Mouse (Mus musculus) cerebellum, adult 11 months (tissue): ENCODE measurements around the gene Hip1.
"Not testable (repeated sequence)": the region's sequence is repeated elsewhere in the genome, so short reads cannot be mapped to it uniquely, and the experiment has no call there.

Experiments
- DNase-seq: peaks from one replicate; pipeline ENCODE4 v3.0.0; 2022

The Hip1 gene

DNA sequence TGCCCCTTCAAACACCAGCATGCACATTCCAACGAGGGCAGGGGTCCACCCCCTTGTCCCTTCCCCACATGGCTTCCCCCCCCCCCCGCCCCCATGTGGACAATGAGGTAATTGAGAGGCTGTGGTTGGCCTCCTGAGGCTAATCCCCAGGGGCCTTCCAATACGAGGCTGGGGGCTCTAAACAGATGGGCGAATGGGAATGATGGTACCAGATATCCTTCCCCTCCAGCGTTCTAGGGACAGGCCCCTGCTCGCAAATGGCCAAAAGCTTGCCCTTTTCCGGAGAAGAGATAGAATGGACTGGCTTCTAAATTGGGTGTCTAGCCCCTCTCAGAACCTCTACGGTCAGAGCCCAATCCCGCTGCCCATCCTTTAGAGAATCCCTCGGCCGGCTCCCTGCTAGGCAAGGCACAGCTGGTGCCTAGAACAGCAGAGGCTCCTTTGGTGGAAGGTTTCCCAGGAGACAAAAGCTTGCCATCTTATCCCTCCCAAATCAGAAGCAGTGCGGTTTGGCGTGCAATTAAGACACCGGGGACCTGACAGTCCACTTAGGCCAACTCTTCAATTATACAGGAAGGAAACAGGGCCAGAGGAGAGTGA, 55.1 kb downstream of the Hip1 start:
- no peak for DNase-seq

GRCm38 (mm10) chr5:135488881-135489694, 55.8 kb downstream of the Hip1 start:
- peak; percentile 33 for DNase-seq

- DNase-seq, result no peak
Observed at GRCm38 (mm10) chr5:135488222-135488880, 56.6 kb downstream of the Hip1 start.

- DNase-seq, result no peak
Observed at GRCm38 (mm10) chr5:135485289-135485688, 59.6 kb downstream of the Hip1 start.

GRCm38 (mm10) chr5:135483865-135484264, 61.1 kb downstream of the Hip1 start:
- not testable (repeated sequence) for DNase-seq

DNA sequence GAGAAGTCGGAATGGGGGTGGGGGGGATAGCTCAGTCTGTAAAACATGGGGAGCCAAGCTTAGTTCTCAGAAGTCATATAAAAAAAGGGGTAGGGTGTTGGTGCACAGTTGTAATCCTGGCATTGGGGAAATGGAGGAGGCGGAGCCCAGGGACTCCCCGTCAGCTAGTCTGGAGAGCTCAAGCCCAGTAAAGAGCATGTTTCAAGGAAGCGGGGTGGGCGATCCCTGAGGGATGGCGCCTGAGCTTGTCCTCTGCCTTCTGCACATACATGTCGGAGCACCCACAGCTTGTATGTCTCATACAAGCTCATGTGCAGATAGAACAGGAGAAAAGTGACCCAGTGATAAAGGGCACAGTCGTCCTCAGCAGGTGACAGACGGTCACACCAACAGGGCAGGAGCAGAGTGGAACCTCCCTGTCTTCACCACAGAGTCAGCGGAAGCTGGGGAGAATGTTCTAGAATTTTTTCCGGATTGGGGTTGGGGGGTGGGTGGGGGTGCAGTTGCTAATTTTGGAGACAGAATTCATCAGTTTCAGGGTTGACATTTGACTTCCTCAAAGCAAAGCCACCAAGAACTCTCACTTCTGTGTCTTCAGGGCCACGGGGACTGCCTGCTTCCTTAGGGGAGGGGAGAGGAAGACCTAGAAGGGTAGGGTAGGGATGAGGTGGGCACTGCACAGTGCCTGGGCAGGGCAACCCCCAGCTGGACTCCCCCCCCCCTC, 65.9 kb downstream of the Hip1 start:
- no peak for DNase-seq

GRCm38 (mm10) chr5:135476199-135476598, 68.7 kb downstream of the Hip1 start:
- DNase-seq, result no peak

DNA sequence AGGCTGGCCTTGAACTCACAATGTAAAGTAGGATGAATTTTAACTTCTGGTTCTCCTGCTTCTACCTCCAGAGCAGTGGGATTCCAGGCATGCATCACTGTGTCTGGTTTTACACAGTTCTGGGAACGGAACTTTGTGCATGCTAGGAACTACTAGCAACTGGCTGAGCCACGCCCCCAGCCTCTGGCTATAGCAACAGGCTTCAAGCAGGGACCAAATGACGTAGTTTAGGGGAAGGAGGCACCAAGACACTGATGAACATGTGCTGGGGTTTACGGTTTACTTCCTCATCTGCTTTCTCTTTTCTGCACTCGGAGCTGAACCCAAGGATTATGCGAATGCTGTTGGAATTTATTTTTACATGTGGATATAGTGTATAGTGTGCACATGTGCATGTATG, 72.5 kb downstream of the Hip1 start:
- DNase-seq, result no peak

DNA sequence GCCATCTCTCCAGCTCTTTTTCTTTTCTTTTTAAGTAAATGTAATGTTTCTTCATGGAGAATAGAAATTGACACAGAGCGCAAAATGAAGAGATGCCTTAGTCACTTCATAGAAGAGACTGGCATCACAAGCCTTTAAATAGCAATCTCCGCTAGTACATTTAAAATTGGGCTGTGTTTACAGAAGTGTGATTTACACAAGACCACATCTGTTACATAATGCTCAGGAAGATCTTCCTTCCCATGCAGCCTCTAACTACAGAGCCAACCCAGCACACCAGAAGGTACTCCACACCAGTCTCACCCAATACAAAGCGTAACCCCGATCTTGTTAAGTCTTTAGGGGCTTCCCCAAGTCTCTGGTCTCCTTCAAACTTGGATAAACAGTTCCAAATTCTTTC, 73.2 kb downstream of the Hip1 start:
- DNase-seq, result no peak

GRCm38 (mm10) chr5:135468280-135468679, 76.6 kb downstream of the Hip1 start:
- no peak for DNase-seq

DNA sequence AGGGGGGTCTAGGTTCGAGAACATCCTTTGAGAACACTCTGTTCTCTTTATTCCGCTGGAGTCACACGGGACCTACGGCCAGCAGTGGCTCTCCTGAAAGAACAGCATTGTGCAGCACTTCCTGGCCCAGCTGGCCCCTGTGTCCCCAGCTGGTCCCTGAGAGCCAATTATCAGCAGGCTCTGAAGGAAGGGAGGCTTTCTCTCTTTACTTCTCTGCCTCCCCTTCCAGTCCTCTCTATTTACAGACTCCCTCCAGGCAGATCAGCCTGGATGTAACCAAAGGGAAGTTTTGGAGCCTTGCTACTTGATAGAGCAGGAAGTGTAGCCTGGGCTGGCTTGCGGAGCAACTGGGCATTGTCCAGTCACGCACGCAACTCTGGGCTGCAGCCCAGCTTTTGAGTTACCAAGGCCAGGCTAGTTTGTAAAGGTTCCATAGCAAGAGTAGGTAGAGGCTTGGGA, 79.1 kb downstream of the Hip1 start:
- DNase-seq, result no peak

DNA sequence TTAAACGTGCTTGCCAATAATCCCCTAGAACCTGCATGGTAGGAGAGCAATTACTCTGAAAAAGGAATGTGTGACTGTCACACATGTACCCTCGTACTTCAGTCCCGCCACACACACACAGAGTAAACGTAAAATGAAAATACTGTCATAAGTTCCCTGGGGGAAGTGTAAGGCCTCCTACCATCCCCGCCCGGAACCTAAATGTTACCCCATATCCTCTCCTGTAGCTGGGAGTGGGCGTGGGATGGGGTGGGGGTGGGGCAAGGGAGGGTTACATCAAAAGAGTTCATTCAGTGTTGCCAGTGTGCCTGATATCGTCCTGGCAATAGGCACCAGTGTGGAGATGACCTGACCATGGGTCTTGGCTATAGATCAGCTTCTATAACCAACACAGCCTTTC, 81.5 kb downstream of the Hip1 start:
- DNase-seq, result no peak

- DNase-seq, result no peak
Observed at GRCm38 (mm10) chr5:135460833-135461173, 84.1 kb downstream of the Hip1 start.

GRCm38 (mm10) chr5:135460152-135460832, 84.6 kb downstream of the Hip1 start:
- peak; percentile 20 for DNase-seq

DNA sequence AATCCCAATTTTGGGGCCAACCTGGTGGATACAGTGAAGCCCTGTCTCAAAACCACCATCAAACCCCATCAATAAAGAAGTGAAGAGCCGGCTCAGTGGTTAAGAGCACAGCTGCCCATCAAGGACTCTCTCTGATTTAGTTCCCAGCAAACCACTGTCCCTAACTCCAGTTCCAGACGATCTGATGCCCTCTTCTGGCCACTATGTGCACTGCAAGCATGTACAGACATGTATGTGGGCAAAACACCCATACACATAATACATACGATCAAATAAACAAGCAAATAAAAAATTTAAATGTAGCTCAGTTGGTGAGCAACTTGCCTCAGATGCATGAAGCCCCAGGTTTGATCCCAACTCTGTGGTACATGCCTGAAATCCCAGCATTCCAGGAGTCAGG, 85.4 kb downstream of the Hip1 start:
- DNase-seq, result no peak

DNA sequence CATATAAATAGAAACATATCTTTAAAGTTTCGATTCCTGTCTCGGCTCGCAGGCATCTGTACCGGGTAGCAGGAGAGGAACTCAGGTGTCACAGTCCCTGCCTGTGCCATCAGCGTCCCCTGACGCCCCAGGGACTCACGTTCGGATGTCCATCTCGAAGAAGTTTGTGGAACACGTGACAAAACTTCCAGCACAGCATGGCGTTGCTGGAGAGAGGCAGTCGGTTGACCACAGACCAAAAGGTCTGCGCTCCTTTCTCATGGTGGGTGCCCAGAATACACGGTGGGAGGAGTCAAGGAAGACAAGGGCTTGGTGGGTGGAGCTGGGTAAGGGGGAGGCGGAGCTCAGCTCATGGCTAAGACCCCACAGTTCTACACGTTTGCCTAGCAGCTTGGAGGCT, 87.0 kb downstream of the Hip1 start:
- DNase-seq, result no peak

- DNase-seq, result no peak
Observed at GRCm38 (mm10) chr5:135456515-135456914, 88.4 kb downstream of the Hip1 start.

DNA sequence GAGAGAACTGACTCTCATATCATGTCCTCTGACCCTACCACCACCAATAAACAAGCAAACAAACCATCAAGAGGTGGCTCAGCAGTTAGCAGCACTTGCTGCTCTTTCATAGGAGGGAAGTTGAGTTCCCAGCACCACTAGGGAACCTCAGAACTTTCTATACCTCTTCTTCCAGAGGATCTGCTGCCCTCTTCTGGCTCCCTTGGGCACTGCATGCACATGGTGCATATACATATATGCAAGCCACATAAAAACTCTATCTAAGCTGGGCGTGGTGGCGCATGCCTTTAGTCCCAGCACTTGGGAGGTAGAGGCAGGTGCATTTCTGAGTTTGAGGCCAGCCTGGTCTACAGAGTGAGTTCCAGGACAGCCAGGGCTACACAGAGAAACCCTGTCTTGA, 90.7 kb downstream of the Hip1 start:
- DNase-seq, result no peak

DNA sequence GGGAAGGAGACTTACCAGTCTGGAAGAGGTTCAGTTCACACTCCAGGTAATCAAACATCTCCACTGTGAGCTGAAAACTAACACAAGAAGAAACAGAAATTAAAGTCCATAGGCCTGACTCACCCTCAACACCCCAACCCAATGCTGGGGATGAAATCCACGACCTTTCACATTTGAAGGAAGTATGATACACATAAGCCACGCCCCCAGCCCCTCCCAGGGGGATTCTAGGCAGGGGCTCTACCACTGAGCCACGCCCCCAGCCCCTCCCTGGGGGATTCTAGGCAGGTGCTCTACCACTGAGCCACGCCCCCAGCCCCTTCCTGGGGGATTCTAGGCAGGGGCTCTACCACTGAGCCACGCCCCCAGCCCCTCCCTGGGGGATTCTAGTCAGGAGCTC, 93.4 kb downstream of the Hip1 start:
- DNase-seq, result not testable (repeated sequence)

DNA sequence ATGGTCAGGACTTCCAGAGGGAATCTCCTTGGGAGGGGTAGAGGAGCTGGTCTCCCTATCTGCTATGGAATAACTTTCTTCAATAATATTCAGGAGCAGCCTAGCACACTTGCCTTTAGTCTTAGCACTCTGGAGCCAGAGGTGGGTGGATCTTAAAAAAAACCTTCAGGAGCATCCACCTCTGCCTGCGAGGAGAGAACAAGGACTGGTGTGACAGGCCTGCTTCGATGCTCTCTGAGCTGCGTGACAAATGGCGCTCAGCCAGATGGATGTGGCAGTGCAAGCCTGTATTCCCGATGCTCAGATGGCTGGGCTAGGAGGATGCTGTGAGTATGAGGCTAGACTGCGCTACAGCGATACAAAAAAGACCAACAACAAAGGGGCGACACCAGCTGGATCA, 93.8 kb downstream of the Hip1 start:
- DNase-seq, result no peak

DNA sequence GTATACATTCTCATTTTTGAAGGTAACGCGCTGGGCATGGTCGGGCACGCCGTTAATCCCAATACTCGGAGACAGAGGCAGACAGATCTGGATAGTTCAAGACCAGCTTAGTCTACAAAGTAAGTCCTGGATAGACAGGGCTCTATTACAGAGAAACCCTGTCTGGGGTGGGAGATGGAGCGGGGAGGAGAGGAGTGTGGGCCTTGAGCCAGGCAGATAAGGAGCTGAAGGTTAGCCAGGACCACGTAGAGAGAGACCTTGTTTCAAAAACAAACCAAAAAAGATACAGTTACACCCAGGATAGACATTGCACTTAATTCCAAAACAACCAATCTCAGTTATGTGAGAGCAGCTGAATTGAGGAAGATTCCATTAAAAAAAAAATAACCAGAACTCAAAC, 99.2 kb downstream of the Hip1 start:
- no peak for DNase-seq

- DNase-seq, result no peak
Observed at GRCm38 (mm10) chr5:135442430-135442829, 102.5 kb downstream of the Hip1 start.

DNA sequence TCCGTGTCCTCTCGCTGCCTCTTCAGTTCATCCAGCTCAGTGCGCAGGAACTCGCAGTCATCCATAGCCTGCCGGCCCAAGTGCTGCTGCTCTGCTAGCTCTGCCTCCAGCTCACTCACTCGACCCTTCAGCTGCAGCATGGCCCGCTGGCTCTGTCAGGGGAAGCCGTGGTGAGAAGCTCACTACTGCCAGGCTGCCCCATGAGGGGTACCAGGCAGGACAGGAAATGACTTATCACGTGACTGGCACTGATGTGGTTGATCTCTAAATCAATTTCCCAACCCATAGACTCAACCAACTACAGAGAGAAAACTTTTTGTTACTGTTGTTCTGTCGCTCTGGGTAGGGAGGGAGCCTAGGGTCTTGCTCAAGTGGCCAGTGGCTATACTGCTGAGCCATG, 109.9 kb downstream of the Hip1 start:
- no peak for DNase-seq
